Mouse (Mus musculus) adrenal gland, postnatal 36 days (tissue): ENCODE measurements around the gene Acp1. TPM values are rescaled to one million over a fixed set of nuclear protein-coding genes. Genes with fewer than 3 reads are reported as not detected.

Experiments
- DNase-seq, 2 experiments: peaks; one replicate each; pipeline ENCODE4 v3.0.0; 2021; ENCODE audit warnings: mixed read lengths in 1 of 2
- total RNA-seq, 2 experiments: library from RNA; stranded (reverse); gene quantifications; 2 replicates each; pipeline ENCODE4 v1.2.3; 2021

The Acp1 gene
- total RNA-seq, 2 experiments from 2014 or later: 51.9 to 62.8 TPM

GRCm38 (mm10) chr12:30865781-30866180 lies 45.6 kb downstream of the Acp1 start:
- no peak for DNase-seq

GRCm38 (mm10) chr12:30864347-30864746 lies 47.0 kb downstream of the Acp1 start:
- no peak for DNase-seq

- DNase-seq: no peak
Measured at GRCm38 (mm10) chr12:30856172-30856571, 55.2 kb downstream of the Acp1 start.

- no peak for DNase-seq
Measured at GRCm38 (mm10) chr12:30855442-30856159, 55.8 kb downstream of the Acp1 start.

GRCm38 (mm10) chr12:30851871-30852270 lies 59.5 kb downstream of the Acp1 start:
- no peak for DNase-seq

GRCm38 (mm10) chr12:30850902-30851301 lies 60.5 kb downstream of the Acp1 start:
- DNase-seq: peak; percentile 19 to 26

- DNase-seq: no peak
Measured at GRCm38 (mm10) chr12:30848521-30848920, 62.9 kb downstream of the Acp1 start.

Other genes starting within 250 kb of the Acp1 start
- gene Alkal2, start 27.3 kb downstream of the Acp1 start, total RNA-seq: 1 to 10 TPM in 1 of 2 experiments, under 1 TPM in 1; 0.16 to 1.3 TPM
- gene Sh3yl1, start 79 bp upstream of the Acp1 start, total RNA-seq: 1 to 10 TPM; 2.5 to 3.5 TPM
- gene Fam110c, start 162.3 kb upstream of the Acp1 start, total RNA-seq: under 1 TPM; 0.66 to 0.72 TPM